Mouse (Mus musculus) right cerebral cortex, postnatal 36 days (tissue): ENCODE data around the gene Agbl4.

Source experiments
- DNase-seq, 2 experiments: peaks; one replicate each; pipeline ENCODE4 v3.0.0; 2022; ENCODE audit warnings: low spot score in 2 of 2, mixed read lengths in 1 of 2

Agbl4 gene

GRCm38 (mm10) chr4:111664146-111664545 is 1266.7 kb downstream of the Agbl4 start:
- no peak for DNase-seq

GRCm38 (mm10) chr4:111666713-111667112 is 1269.3 kb downstream of the Agbl4 start:
- no peak for DNase-seq

- DNase-seq = no peak
Observed at GRCm38 (mm10) chr4:111669369-111669768, 1271.9 kb downstream of the Agbl4 start.

- no peak for DNase-seq
Observed at GRCm38 (mm10) chr4:111670566-111671421, 1273.3 kb downstream of the Agbl4 start.

- DNase-seq = no peak
Observed at GRCm38 (mm10) chr4:111671440-111671839, 1274.0 kb downstream of the Agbl4 start.

GRCm38 (mm10) chr4:111673904-111674303 is 1276.4 kb downstream of the Agbl4 start:
- DNase-seq = no peak

- no peak for DNase-seq
Observed at GRCm38 (mm10) chr4:111681926-111682325, 1284.5 kb downstream of the Agbl4 start.

GRCm38 (mm10) chr4:111682793-111683192 is 1285.3 kb downstream of the Agbl4 start:
- DNase-seq = no peak

GRCm38 (mm10) chr4:111683843-111684242 is 1286.4 kb downstream of the Agbl4 start:
- DNase-seq = no peak

- no peak for DNase-seq
Observed at GRCm38 (mm10) chr4:111685951-111686350, 1288.5 kb downstream of the Agbl4 start.

GRCm38 (mm10) chr4:111686951-111687350 is 1289.5 kb downstream of the Agbl4 start:
- no peak for DNase-seq

GRCm38 (mm10) chr4:111687613-111688012 is 1290.2 kb downstream of the Agbl4 start:
- peak; percentile 57 to 63 for DNase-seq

GRCm38 (mm10) chr4:111691057-111691543 is 1293.6 kb downstream of the Agbl4 start:
- no peak for DNase-seq

GRCm38 (mm10) chr4:111701381-111701780 is 1303.9 kb downstream of the Agbl4 start:
- no peak for DNase-seq

- DNase-seq = no peak
Observed at GRCm38 (mm10) chr4:111704126-111704525, 1306.7 kb downstream of the Agbl4 start.

- no peak for DNase-seq
Observed at GRCm38 (mm10) chr4:111704975-111705374, 1307.5 kb downstream of the Agbl4 start.
